Mouse (Mus musculus) hindbrain, embryonic 12.5 days (tissue): ENCODE results near the gene Tmem116. TPM values are rescaled to one million over a fixed set of nuclear protein-coding genes. Genes with fewer than 3 reads are reported as not detected.
"Not testable (repeated sequence)": the region's sequence is repeated elsewhere in the genome, so short reads cannot be mapped to it uniquely, and the experiment has no call there.

Experiments used
- ATAC-seq: fragments of 200-750 bp; cut with Nextera tagmentation; 2 replicates; pipeline ENCODE4 v1.8.0; 2017; ENCODE audit warnings: moderate TSS enrichment; ENCODE audit not compliant: low FRiP score
- H3K27ac ChIP-seq: fragments of 300-500 bp; sonication (generic); 2 replicates; pipeline ENCODE4 v1.5.1; 2016; ENCODE audit warnings: mild to moderate bottlenecking
- H3K27me3 ChIP-seq: fragments of 300-500 bp; sonication (generic); 2 replicates; pipeline ENCODE4 v1.6.1; 2016; ENCODE audit warnings: mild to moderate bottlenecking
- H3K36me3 ChIP-seq: fragments of 300-500 bp; sonication (generic); 2 replicates; pipeline ENCODE4 v1.6.1; 2016; ENCODE audit warnings: mild to moderate bottlenecking
- H3K4me1 ChIP-seq: fragments of 300-500 bp; sonication (generic); 2 replicates; pipeline ENCODE4 v1.6.1; 2016
- H3K4me2 ChIP-seq: fragments of 300-500 bp; sonication (generic); replicated peaks from 2 replicates; pipeline ENCODE4 v1.6.1; 2016; ENCODE audit warnings: mild to moderate bottlenecking
- H3K4me3 ChIP-seq: fragments of 300-500 bp; sonication (generic); 2 replicates; pipeline ENCODE4 v1.5.1; 2016; ENCODE audit warnings: mild to moderate bottlenecking
- H3K9ac ChIP-seq: fragments of 300-500 bp; sonication (generic); 2 replicates; pipeline ENCODE4 v1.6.1; 2016; ENCODE audit warnings: mild to moderate bottlenecking, moderate library complexity
- H3K9me3 ChIP-seq: fragments of 300-500 bp; sonication (generic); replicated peaks from 2 replicates; pipeline ENCODE4 v1.6.1; 2016; ENCODE audit warnings: mild to moderate bottlenecking
- WGBS: fragments of 180-500 bp; shearing (Covaris S2); methylation state at CpG from one replicate; pipeline ENCODE4 v1.1.7; 2016; 5-methylcytosine and 5-hydroxymethylcytosine counted together
- polyA plus RNA-seq: library from polyadenylated mRNA; unstranded; fragments of >200 nt; fragmentation: Nextera tagmentation; extraction: Ambion mirVana; gene quantifications from 2 replicates; pipeline ENCODE4 v1.2.1, GENCODE M21; 2016

Gene Tmem116
- polyA plus RNA-seq, 1 experiment from 2014 or later, result 1.8 TPM

- no peak for ATAC-seq
- WGBS, result 55% methylated on average over 3 of the region's 3 CpGs
- no peaks in the 10 kb centered on the region for H3K9me3 ChIP-seq
These were observed 17.9 kb downstream of the Tmem116 start for GRCm38 (mm10) chr5:121469566-121469965.

GRCm38 (mm10) chr5:121472411-121472810 lies 20.7 kb downstream of the Tmem116 start:
- no peak for ATAC-seq
- Histone ChIP-seq H3K36me3 (no peaks in the 10 kb centered on the region), H3K9me3 (no peaks in the 10 kb centered on the region), H3K4me3 (no peak overlapping the region), H3K27ac (no peak overlapping the region), H3K4me2 (no peak overlapping the region), H3K27me3 (no peaks in the 10 kb centered on the region), H3K9ac (no peak overlapping the region), H3K4me1 (no peaks in the 10 kb centered on the region)
- WGBS, result 94% methylated on average over 2 of the region's 2 CpGs

More at GRCm38 (mm10) chr5:121469566-121469965, 17.9 kb downstream of the Tmem116 start:
- Histone ChIP-seq H3K36me3 (no peaks in the 10 kb centered on the region), H3K27ac (no peak overlapping the region), H3K4me1 (no peaks in the 10 kb centered on the region), H3K4me2 (no peak overlapping the region), H3K9ac (no peak overlapping the region), H3K27me3 (no peaks in the 10 kb centered on the region), H3K4me3 (no peak overlapping the region)

- 79% methylated on average over 7 of the region's 7 CpGs for WGBS
- no peak for ATAC-seq
These were observed 22.9 kb downstream of the Tmem116 start for GRCm38 (mm10) chr5:121474610-121475009.

GRCm38 (mm10) chr5:121476040-121476439 lies 24.3 kb downstream of the Tmem116 start:
- H3K4me3 ChIP-seq, result no peak overlapping the region
- H3K9me3 ChIP-seq, result no peaks in the 10 kb centered on the region
- no peak overlapping the region for H3K27ac ChIP-seq
- H3K36me3 ChIP-seq, result no peaks in the 10 kb centered on the region
- H3K4me1 ChIP-seq, result no peaks in the 10 kb centered on the region
- no peaks in the 10 kb centered on the region for H3K27me3 ChIP-seq
- H3K4me2 ChIP-seq, result no peak overlapping the region
- no peak overlapping the region for H3K9ac ChIP-seq
- WGBS, result 84% methylated on average over 1 of the region's 1 CpGs
- ATAC-seq, result no peak

More at GRCm38 (mm10) chr5:121474610-121475009, 22.9 kb downstream of the Tmem116 start:
- no peaks in the 10 kb centered on the region for H3K27me3 ChIP-seq
- no peak overlapping the region for H3K4me3 ChIP-seq
- H3K4me2 ChIP-seq, result no peak overlapping the region
- H3K27ac ChIP-seq, result no peak overlapping the region
- no peaks in the 10 kb centered on the region for H3K9me3 ChIP-seq
- no peaks in the 10 kb centered on the region for H3K36me3 ChIP-seq
- H3K4me1 ChIP-seq, result no peaks in the 10 kb centered on the region
- H3K9ac ChIP-seq, result no peak overlapping the region

GRCm38 (mm10) chr5:121477680-121478079 lies 26.0 kb downstream of the Tmem116 start:
- ATAC-seq, result no peak
- Histone ChIP-seq H3K4me3 (no peak overlapping the region), H3K9me3 (no peaks in the 10 kb centered on the region), H3K27ac (no peak overlapping the region), H3K27me3 (no peaks in the 10 kb centered on the region), H3K4me1 (no peaks in the 10 kb centered on the region), H3K9ac (no peak overlapping the region), H3K4me2 (no peak overlapping the region), H3K36me3 (no peaks in the 10 kb centered on the region)
- WGBS, result 39% methylated on average over 3 of the region's 3 CpGs

GRCm38 (mm10) chr5:121484801-121485200 lies 33.1 kb downstream of the Tmem116 start:
- Histone ChIP-seq H3K9ac (no peak overlapping the region), H3K27ac (no peak overlapping the region), H3K4me2 (no peak overlapping the region), H3K4me1 (no peaks in the 10 kb centered on the region), H3K4me3 (no peak overlapping the region), H3K9me3 (no peaks in the 10 kb centered on the region), H3K27me3 (no peaks in the 10 kb centered on the region), H3K36me3 (no peaks in the 10 kb centered on the region)
- ATAC-seq, result no peak
- 81% methylated on average over 5 of the region's 5 CpGs for WGBS

GRCm38 (mm10) chr5:121493305-121493704 lies 41.6 kb downstream of the Tmem116 start:
- H3K27me3 ChIP-seq, result no peaks in the 10 kb centered on the region
- H3K9me3 ChIP-seq, result no peaks in the 10 kb centered on the region
- H3K4me2 ChIP-seq, result no peak overlapping the region
- no peak overlapping the region for H3K27ac ChIP-seq
- H3K4me1 ChIP-seq, result no peaks in the 10 kb centered on the region
- no peak for ATAC-seq
- H3K9ac ChIP-seq, result no peak overlapping the region
- no peaks in the 10 kb centered on the region for H3K36me3 ChIP-seq
- 75% methylated on average over 8 of the region's 8 CpGs for WGBS
- H3K4me3 ChIP-seq, result no peak overlapping the region

- H3K27me3 ChIP-seq, result no peaks in the 10 kb centered on the region
- ATAC-seq, result no peak
These were observed 49.0 kb downstream of the Tmem116 start for GRCm38 (mm10) chr5:121500719-121501118.

GRCm38 (mm10) chr5:121501424-121501996 lies 49.8 kb downstream of the Tmem116 start:
- H3K9ac ChIP-seq, H3K27ac ChIP-seq, ATAC-seq, H3K4me2 ChIP-seq, H3K36me3 ChIP-seq, H3K4me3 ChIP-seq, H3K4me1 ChIP-seq, H3K9me3 ChIP-seq, H3K27me3 ChIP-seq: not testable (repeated sequence)
- WGBS, result 73% methylated on average over 10 of the region's 17 CpGs

More at GRCm38 (mm10) chr5:121500719-121501118, 49.0 kb downstream of the Tmem116 start:
- no peak overlapping the region for H3K4me3 ChIP-seq
- WGBS, result 73% methylated on average over 7 of the region's 7 CpGs
- no peak overlapping the region for H3K9ac ChIP-seq
- no peak overlapping the region for H3K4me2 ChIP-seq
- no peak overlapping the region for H3K27ac ChIP-seq
- no peaks in the 10 kb centered on the region for H3K4me1 ChIP-seq
- no peaks in the 10 kb centered on the region for H3K36me3 ChIP-seq
- H3K9me3 ChIP-seq, result no peaks in the 10 kb centered on the region

- H3K27me3 ChIP-seq, result no peaks in the 10 kb centered on the region
- H3K27ac ChIP-seq, result no peak within 1 kb of the TSS
- H3K4me3 ChIP-seq, result no peak within 1 kb of the TSS
- H3K4me1 ChIP-seq, result no peaks in the 10 kb centered on the region
- no peak within 1 kb of the TSS for H3K4me2 ChIP-seq
- WGBS, result 83% methylated on average over 3 of the region's 3 CpGs
- ATAC-seq, result no peak
- no peaks in the 10 kb centered on the region for H3K36me3 ChIP-seq
- no peaks in the 10 kb centered on the region for H3K9me3 ChIP-seq
- H3K9ac ChIP-seq, result no peak within 1 kb of the TSS
These were observed 51.5 kb downstream of the Tmem116 start, which contains the start of gene Adam1b for GRCm38 (mm10) chr5:121503231-121503630. Gene Adam1b (minus strand): TSS chr5:121503435.

- ATAC-seq, result no peak
- no peak overlapping the region for H3K27ac ChIP-seq
- H3K4me3 ChIP-seq, result no peak overlapping the region
- H3K36me3 ChIP-seq, result no peaks in the 10 kb centered on the region
- no peak overlapping the region for H3K4me2 ChIP-seq
- no peak overlapping the region for H3K9ac ChIP-seq
- H3K9me3 ChIP-seq, result no peaks in the 10 kb centered on the region
- H3K4me1 ChIP-seq, result no peaks in the 10 kb centered on the region
- WGBS, result 90% methylated on average over 1 of the region's 1 CpGs
- H3K27me3 ChIP-seq, result no peaks in the 10 kb centered on the region
These were observed 55.2 kb downstream of the Tmem116 start for GRCm38 (mm10) chr5:121506846-121507245.

- Histone ChIP-seq H3K27me3 (no peaks in the 10 kb centered on the region), H3K4me2 (no peak overlapping the region), H3K36me3 (no peaks in the 10 kb centered on the region), H3K4me3 (no peak overlapping the region), H3K9ac (no peak overlapping the region), H3K4me1 (no peaks in the 10 kb centered on the region), H3K9me3 (no peaks in the 10 kb centered on the region), H3K27ac (no peak overlapping the region)
- no peak for ATAC-seq
- WGBS, result 86% methylated on average over 7 of the region's 7 CpGs
These were observed 58.3 kb downstream of the Tmem116 start for GRCm38 (mm10) chr5:121510009-121510408.

GRCm38 (mm10) chr5:121518983-121519382 lies 67.3 kb downstream of the Tmem116 start:
- no peaks in the 10 kb centered on the region for H3K9me3 ChIP-seq
- no peak overlapping the region for H3K9ac ChIP-seq
- no peak for ATAC-seq
- H3K4me2 ChIP-seq, result no peak overlapping the region
- no peak overlapping the region for H3K27ac ChIP-seq
- peaks cover 40% of the 10 kb centered on the region for H3K36me3 ChIP-seq
- 92% methylated on average over 9 of the region's 9 CpGs for WGBS
- no peak overlapping the region for H3K4me3 ChIP-seq
- H3K27me3 ChIP-seq, result no peaks in the 10 kb centered on the region
- H3K4me1 ChIP-seq, result no peaks in the 10 kb centered on the region
